12 mouse cellular contexts compared by ENCODE assay signal in the genomic region with DNA sequence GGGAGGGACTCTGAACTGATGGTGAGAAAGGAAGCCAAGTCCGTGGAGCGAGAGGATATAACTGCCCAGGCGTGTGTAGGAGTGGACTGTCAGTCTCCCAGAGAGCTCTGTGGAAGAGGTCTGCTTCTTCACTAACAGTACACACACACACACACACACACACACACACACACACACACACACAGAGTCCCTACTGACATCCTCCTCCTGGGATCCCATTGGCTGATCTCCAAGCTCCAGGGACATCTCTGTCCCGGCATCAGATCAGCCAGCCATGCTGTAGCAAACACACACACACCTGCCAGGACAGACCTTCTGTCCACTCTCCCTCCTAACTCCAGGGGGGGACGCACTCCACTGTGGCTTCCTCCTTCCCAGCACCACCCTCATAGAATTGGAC.
DNase-seq lines count a peak whose midpoint lies in the region; ATAC-seq and TF ChIP-seq lines count a peak whose summit lies in the region.
"Had no signal": no experiment of that assay in that cellular context is flagged by ENCODE, and none has a peak within 500 bp of the region (broad histone marks: within the 10 kb centered on the region; RNA-seq: fewer than 3 reads in every experiment).

No protein-coding gene starts in this region.

- no peak overlapping the region for H3K4me3 ChIP-seq in cerebellum, adult 2 months (replicated peaks; ENCODE audit: insufficient read depth, low read depth, low read length)
- H3K4me3 ChIP-seq in midbrain, embryonic 10.5 days: no peak overlapping the region
- H3K4me3 ChIP-seq in midbrain, embryonic 11.5 days (ENCODE audit: low read depth, low read length): no peak overlapping the region
- H3K4me3 ChIP-seq in hindbrain, embryonic 11.5 days (ENCODE audit: low read depth, low read length): no peak overlapping the region
- no peak overlapping the region for H3K4me3 ChIP-seq in midbrain, postnatal 0 days (ENCODE audit: low read depth, low read length)
- H3K4me3 ChIP-seq in gastrocnemius, adult 2 months: no peak overlapping the region
- H3K4me3 ChIP-seq: megakaryocyte, embryonic 14.5 days had no signal

- no peaks in the 10 kb centered on the region for H3K27me3 ChIP-seq in cerebellum, adult 2 months (ENCODE audit: control insufficient read depth, insufficient read depth, low read length)
- H3K27me3 ChIP-seq in midbrain, embryonic 10.5 days (ENCODE audit: low read depth, poor library complexity, severe bottlenecking): peaks cover 78% of the 10 kb centered on the region
- H3K27me3 ChIP-seq in midbrain, embryonic 11.5 days (ENCODE audit: control insufficient read depth, insufficient read depth, low read length): peaks cover 16% of the 10 kb centered on the region
- H3K27me3 ChIP-seq in hindbrain, embryonic 11.5 days (ENCODE audit: control insufficient read depth, insufficient read depth, low read length): no peaks in the 10 kb centered on the region; the same call in 1 of the 2 replicates
- 0 out of 2 replicates have a peak, but pooled peaks cover 3% of the 10 kb centered on the region for H3K27me3 ChIP-seq in midbrain, postnatal 0 days (ENCODE audit: insufficient read depth, low read length)

- intact Hi-C loops in gastrocnemius, adult 2 months (cut with DNase I): no loop called here

- H3K4me1 ChIP-seq in cerebellum, adult 2 months (ENCODE audit: control insufficient read depth, insufficient read depth, low read length): peaks cover 31% of the 10 kb centered on the region
- peaks cover 76% of the 10 kb centered on the region for H3K4me1 ChIP-seq in midbrain, embryonic 10.5 days
- H3K4me1 ChIP-seq in midbrain, embryonic 11.5 days (ENCODE audit: control insufficient read depth, insufficient read depth, low read length): peaks cover 14% of the 10 kb centered on the region
- H3K4me1 ChIP-seq in hindbrain, embryonic 11.5 days (replicated peaks; ENCODE audit: control insufficient read depth, insufficient read depth, low read length): peaks cover 14% of the 10 kb centered on the region
- no peaks in the 10 kb centered on the region for H3K4me1 ChIP-seq in midbrain, postnatal 0 days (ENCODE audit: insufficient read depth, low read length)

- H3K27ac ChIP-seq in cerebellum, adult 2 months (ENCODE audit: insufficient read depth, low read length): no peak overlapping the region
- H3K27ac ChIP-seq in midbrain, embryonic 10.5 days (replicated peaks): peak overlapping the region; percentile 56
- no peak overlapping the region for H3K27ac ChIP-seq in midbrain, embryonic 11.5 days (ENCODE audit: low read depth, low read length)
- peak overlapping the region; percentile 80 for H3K27ac ChIP-seq in hindbrain, embryonic 11.5 days (ENCODE audit: low read depth, low read length)
- H3K27ac ChIP-seq in midbrain, postnatal 0 days (ENCODE audit: low read depth, low read length): no peak overlapping the region; the same call in 1 of the 2 replicates
- no peak overlapping the region for H3K27ac ChIP-seq in gastrocnemius, adult 2 months

- ATAC-seq in midbrain, embryonic 11.5 days (ENCODE audit: low FRiP score): no peak
- 0 out of 2 replicates have a peak, but pooled peaks have one; percentile 5 for ATAC-seq in hindbrain, embryonic 11.5 days (ENCODE audit: low FRiP score)
- ATAC-seq in midbrain, postnatal 0 days (ENCODE audit: low FRiP score): no peak

- no peaks in the 10 kb centered on the region for H3K9me3 ChIP-seq in midbrain, embryonic 10.5 days (replicated peaks)
- H3K9me3 ChIP-seq in midbrain, embryonic 11.5 days (ENCODE audit: control insufficient read depth, low read length): no peaks in the 10 kb centered on the region
- no peaks in the 10 kb centered on the region for H3K9me3 ChIP-seq in hindbrain, embryonic 11.5 days (ENCODE audit: control insufficient read depth, low read length)
- no peaks in the 10 kb centered on the region for H3K9me3 ChIP-seq in midbrain, postnatal 0 days (ENCODE audit: low read length)

- H3K36me3 ChIP-seq in midbrain, embryonic 10.5 days: no peaks in the 10 kb centered on the region
- no peaks in the 10 kb centered on the region for H3K36me3 ChIP-seq in midbrain, embryonic 11.5 days (ENCODE audit: control insufficient read depth, insufficient read depth, low read length)
- no peaks in the 10 kb centered on the region for H3K36me3 ChIP-seq in hindbrain, embryonic 11.5 days (ENCODE audit: control insufficient read depth, insufficient read depth, low read length)
- H3K36me3 ChIP-seq in midbrain, postnatal 0 days (ENCODE audit: insufficient read depth, low read length): no peaks in the 10 kb centered on the region

- H3K9ac ChIP-seq in midbrain, embryonic 11.5 days (ENCODE audit: low read length): no peak overlapping the region
- peak overlapping the region; percentile 31; the same call in 1 of the 2 replicates for H3K9ac ChIP-seq in hindbrain, embryonic 11.5 days (ENCODE audit: low read depth, low read length)
- H3K9ac ChIP-seq in midbrain, postnatal 0 days (replicated peaks; ENCODE audit: low read length, poor library complexity, severe bottlenecking): no peak overlapping the region

- WGBS in cerebellum, adult 2 months: 18% methylated on average over 5 of the region's 5 CpGs
- WGBS in midbrain, embryonic 10.5 days: 71% methylated on average over 5 of the region's 5 CpGs
- WGBS in midbrain, embryonic 11.5 days: 66% methylated on average over 5 of the region's 5 CpGs
- 64% methylated on average over 5 of the region's 5 CpGs for WGBS in hindbrain, embryonic 11.5 days
- 62% methylated on average over 5 of the region's 5 CpGs for WGBS in midbrain, postnatal 0 days

- TF ChIP-seq POLR2A in cerebellum, adult 2 months (IDR thresholded peaks at IDR 0.05; ENCODE audit: borderline replicate concordance, insufficient read depth, low read length): no peak

- TF ChIP-seq CTCF in cerebellum, adult 2 months (IDR thresholded peaks at IDR 0.05; ENCODE audit: borderline replicate concordance, insufficient read depth, low read depth, low read length): no peak
- TF ChIP-seq CTCF in midbrain, postnatal 0 days (IDR thresholded peaks at IDR 0.05): no peak
- TF ChIP-seq CTCF in gastrocnemius, adult 2 months (IDR thresholded peaks at IDR 0.05): no peak

- H3K4me2 ChIP-seq in midbrain, embryonic 11.5 days: no peak overlapping the region
- no peak overlapping the region for H3K4me2 ChIP-seq in hindbrain, embryonic 11.5 days (replicated peaks; ENCODE audit: low read depth, low read length)
- no peak overlapping the region for H3K4me2 ChIP-seq in midbrain, postnatal 0 days (ENCODE audit: low read depth, low read length, poor library complexity, severe bottlenecking)
- H3K4me2 ChIP-seq: liver, embryonic 11.5 days had no signal

- DNase-seq in cerebellum, adult 2 months: peak; percentile 37 to 53
- DNase-seq in cerebellum, adult 11 months: no peak
- no peak for DNase-seq in midbrain, embryonic 10.5 days (ENCODE audit: low spot score)
- DNase-seq in midbrain, embryonic 11.5 days (ENCODE audit: low spot score, missing footprints): no peak
- DNase-seq in hindbrain, embryonic 11.5 days (ENCODE audit: low spot score): no peak
- peak; percentile 26 for DNase-seq in midbrain, postnatal 0 days (ENCODE audit: low spot score)
- no peak for DNase-seq in gastrocnemius, adult 2 months
- no peak for DNase-seq in adrenal gland, postnatal 36 days
- DNase-seq: kidney, adult 8-10 months; thymus, postnatal 36 days had no signal

Comparison
In these comparisons a context has a peak if more than half of its experiments do, and no peak if none do; other contexts are left out.
1. DNase-seq: peak in cerebellum, adult 2 months (2 of 2) and midbrain, postnatal 0 days (single experiment); none in cerebellum, adult 11 months (single experiment), midbrain, embryonic 10.5 days (single experiment), midbrain, embryonic 11.5 days (single experiment), hindbrain, embryonic 11.5 days (single experiment), gastrocnemius, adult 2 months (single experiment) and adrenal gland, postnatal 36 days (0 of 2).
2. H3K27ac ChIP-seq: peak in midbrain, embryonic 10.5 days (single experiment) and hindbrain, embryonic 11.5 days (single experiment); none in cerebellum, adult 2 months (single experiment), midbrain, embryonic 11.5 days (single experiment), midbrain, postnatal 0 days (single experiment) and gastrocnemius, adult 2 months (single experiment).